Mouse (Mus musculus): ENCODE results near the gene Dennd1b.

- TF ChIP-seq CTCF (IDR thresholded peaks at IDR 0.05; ENCODE audit: insufficient read depth, low read depth, low read length): no peak
- TF ChIP-seq POLR2A (IDR thresholded peaks at IDR 0.05; ENCODE audit: insufficient read depth, low read depth, low read length): no peak
Observed at GRCm38 (mm10) chr1:139090744-139091143, 127.5 kb downstream of the Dennd1b start.
